Mouse (Mus musculus): ENCODE measurements at regions not wholly inside any gene's neighbourhood (a gene's known extent, or its start where the extent isn't known, plus 50 kb on each side); places are given as distances from the start of the nearest gene placed in this dataset.

DNA sequence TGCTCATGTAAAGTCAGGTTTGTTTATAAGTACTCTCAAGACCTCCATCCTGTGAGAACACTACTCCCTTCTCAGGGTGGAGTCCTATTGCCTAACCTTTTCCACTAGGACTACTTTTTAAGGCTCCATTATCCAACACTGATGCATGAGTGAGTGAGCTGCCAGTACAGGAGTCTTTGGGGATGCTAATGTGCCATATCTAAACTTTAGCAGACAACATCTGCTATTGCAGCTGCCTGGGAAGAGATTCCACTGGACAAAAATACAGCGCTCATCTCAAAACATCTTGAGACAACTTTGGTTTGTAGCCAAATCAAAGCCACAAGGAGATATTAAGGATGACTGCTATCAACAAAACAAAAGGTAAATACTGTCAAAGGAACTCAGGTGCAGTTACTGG, 52.3 kb upstream of the Gm10985 start:
- H3K9ac ChIP-seq (ENCODE audit: low read depth, low read length) = no peak overlapping the region
- no peaks in the 10 kb centered on the region for H3K36me3 ChIP-seq (ENCODE audit: control insufficient read depth, insufficient read depth, low read length)
- no peaks in the 10 kb centered on the region for H3K4me1 ChIP-seq (ENCODE audit: control insufficient read depth, insufficient read depth, low read length)
- H3K79me2 ChIP-seq (ENCODE audit: control insufficient read depth, insufficient read depth, low read length) = no peaks in the 10 kb centered on the region
- 96% methylated on average over 1 of the region's 1 CpGs for WGBS
- H3K27ac ChIP-seq (replicated peaks; ENCODE audit: insufficient read depth, low read depth, low read length) = no peak overlapping the region
- H3K4me3 ChIP-seq (ENCODE audit: insufficient read depth, low read depth, low read length) = no peak overlapping the region
- no peak for TF ChIP-seq POLR2A (IDR thresholded peaks at IDR 0.05; ENCODE audit: extremely low read depth, insufficient read depth, low read length)
- no peak for TF ChIP-seq CTCF (IDR thresholded peaks at IDR 0.05; ENCODE audit: low read depth, low read length)
- no peaks in the 10 kb centered on the region for H3K27me3 ChIP-seq (ENCODE audit: control insufficient read depth, insufficient read depth, low read length)
- no peak for DNase-seq (ENCODE audit: extremely low read depth, low read depth, low spot score)

DNA sequence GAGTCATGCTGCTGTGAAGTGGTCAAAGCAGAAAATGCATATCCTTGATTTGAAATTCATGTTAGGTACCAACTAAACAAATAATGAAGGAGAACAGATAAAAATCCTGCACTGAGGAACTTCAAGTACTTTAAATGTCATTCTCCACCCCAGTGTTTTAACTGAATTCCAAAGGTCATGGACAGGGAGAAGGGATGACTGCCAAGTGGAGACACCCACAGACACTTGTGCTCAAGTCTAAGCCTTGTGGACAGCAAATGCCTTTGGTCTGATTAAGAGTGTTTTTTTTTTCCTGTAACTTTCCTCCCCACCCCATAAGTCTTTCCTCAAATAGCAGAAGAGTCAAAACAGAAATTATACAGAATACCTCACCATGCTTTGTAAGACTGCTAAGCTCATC, 55.2 kb upstream of the Gm10985 start:
- Histone ChIP-seq H3K27me3 (ENCODE audit: control insufficient read depth, insufficient read depth, low read length) (no peaks in the 10 kb centered on the region), H3K36me3 (ENCODE audit: control insufficient read depth, insufficient read depth, low read length) (no peaks in the 10 kb centered on the region), H3K4me1 (ENCODE audit: control insufficient read depth, insufficient read depth, low read length) (no peaks in the 10 kb centered on the region), H3K9ac (ENCODE audit: low read depth, low read length) (no peak overlapping the region), H3K4me3 (ENCODE audit: insufficient read depth, low read depth, low read length) (no peak overlapping the region), H3K27ac (replicated peaks; ENCODE audit: insufficient read depth, low read depth, low read length) (no peak overlapping the region), H3K79me2 (ENCODE audit: control insufficient read depth, insufficient read depth, low read length) (no peaks in the 10 kb centered on the region)
- DNase-seq (ENCODE audit: extremely low read depth, low read depth, low spot score) = peak; percentile 6
- TF ChIP-seq POLR2A (IDR thresholded peaks at IDR 0.05; ENCODE audit: extremely low read depth, insufficient read depth, low read length) (no peak), CTCF (IDR thresholded peaks at IDR 0.05; ENCODE audit: low read depth, low read length) (no peak)

DNA sequence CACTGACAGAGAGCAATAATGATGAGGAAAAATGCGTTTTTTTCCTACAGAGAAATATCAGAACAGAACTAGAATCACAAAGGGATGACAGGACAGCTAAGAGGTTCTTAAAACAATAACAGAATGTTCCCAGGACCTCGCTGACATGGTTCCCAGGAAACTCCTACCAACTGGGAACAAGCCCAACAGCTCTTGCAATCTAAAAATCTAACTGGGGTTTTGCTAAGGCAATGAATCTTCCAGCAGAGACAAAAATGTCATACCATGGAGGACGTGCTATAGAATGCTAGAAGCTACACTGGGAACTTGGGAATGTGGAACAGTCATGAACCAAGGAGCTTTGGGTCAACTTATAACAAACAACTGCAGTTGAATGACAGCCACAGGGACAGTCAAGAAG, 59.7 kb upstream of the Gm10985 start:
- no peak for TF ChIP-seq CTCF (IDR thresholded peaks at IDR 0.05; ENCODE audit: low read depth, low read length)
- no peak for TF ChIP-seq POLR2A (IDR thresholded peaks at IDR 0.05; ENCODE audit: extremely low read depth, insufficient read depth, low read length)
- 76% methylated on average over 3 of the region's 3 CpGs for WGBS
- Histone ChIP-seq H3K4me3 (ENCODE audit: insufficient read depth, low read depth, low read length) (no peak overlapping the region), H3K36me3 (ENCODE audit: control insufficient read depth, insufficient read depth, low read length) (no peaks in the 10 kb centered on the region), H3K9ac (ENCODE audit: low read depth, low read length) (no peak overlapping the region), H3K27ac (replicated peaks; ENCODE audit: insufficient read depth, low read depth, low read length) (no peak overlapping the region), H3K27me3 (ENCODE audit: control insufficient read depth, insufficient read depth, low read length) (no peaks in the 10 kb centered on the region), H3K4me1 (ENCODE audit: control insufficient read depth, insufficient read depth, low read length) (no peaks in the 10 kb centered on the region), H3K79me2 (ENCODE audit: control insufficient read depth, insufficient read depth, low read length) (no peaks in the 10 kb centered on the region)
- DNase-seq (ENCODE audit: extremely low read depth, low read depth, low spot score) = no peak

DNA sequence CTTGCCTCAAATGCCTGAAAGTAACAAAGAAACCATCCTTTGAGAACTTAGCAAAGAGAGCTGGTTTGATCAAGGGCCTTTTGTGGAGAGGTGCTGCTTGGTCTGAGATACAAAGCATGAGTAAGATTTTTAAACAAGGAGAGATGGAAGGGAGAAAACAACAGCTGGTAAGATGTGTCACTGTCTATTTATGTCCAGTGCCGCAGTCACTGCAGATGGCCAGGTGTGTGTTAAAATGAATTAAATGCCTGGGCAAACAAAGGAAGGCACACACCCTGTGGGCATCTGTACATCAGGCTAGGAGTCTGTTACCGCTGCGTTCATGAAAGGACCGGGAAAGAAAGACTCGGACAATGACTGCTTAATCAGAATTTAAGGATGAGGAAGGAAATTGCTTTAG, 68.2 kb upstream of the Gm10985 start:
- Histone ChIP-seq H3K4me1 (ENCODE audit: control insufficient read depth, insufficient read depth, low read length) (no peaks in the 10 kb centered on the region), H3K79me2 (ENCODE audit: control insufficient read depth, insufficient read depth, low read length) (no peaks in the 10 kb centered on the region), H3K9ac (ENCODE audit: low read depth, low read length) (no peak overlapping the region), H3K27me3 (ENCODE audit: control insufficient read depth, insufficient read depth, low read length) (no peaks in the 10 kb centered on the region), H3K4me3 (ENCODE audit: insufficient read depth, low read depth, low read length) (no peak overlapping the region), H3K36me3 (ENCODE audit: control insufficient read depth, insufficient read depth, low read length) (no peaks in the 10 kb centered on the region), H3K27ac (replicated peaks; ENCODE audit: insufficient read depth, low read depth, low read length) (no peak overlapping the region)
- no peak for TF ChIP-seq CTCF (IDR thresholded peaks at IDR 0.05; ENCODE audit: low read depth, low read length)
- no peak for DNase-seq (ENCODE audit: extremely low read depth, low read depth, low spot score)
- WGBS = 85% methylated on average over 5 of the region's 5 CpGs

DNA sequence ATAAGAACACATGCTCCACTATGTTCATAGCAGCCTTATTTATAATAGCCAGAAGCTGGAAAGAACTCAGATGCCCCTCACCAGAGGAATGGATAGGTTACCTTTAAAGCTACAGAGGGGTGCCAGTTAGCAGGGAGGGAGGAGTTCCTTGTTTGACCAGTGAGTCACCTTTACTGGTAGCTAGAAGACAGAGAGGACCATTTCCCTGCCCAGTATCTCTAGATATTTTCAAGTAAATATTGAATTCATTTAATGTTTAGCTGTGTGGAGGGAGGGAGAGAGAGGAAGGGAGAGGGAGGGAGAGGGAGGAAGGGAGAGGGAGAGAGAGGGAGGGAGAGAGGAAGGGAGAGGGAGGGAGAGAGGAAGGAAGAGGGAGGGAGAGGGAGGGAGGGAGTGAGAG, 77.3 kb upstream of the Gm10985 start:
- H3K79me2 ChIP-seq (ENCODE audit: control insufficient read depth, insufficient read depth, low read length) = no peaks in the 10 kb centered on the region
- TF ChIP-seq CTCF (IDR thresholded peaks at IDR 0.05; ENCODE audit: low read depth, low read length) (no peak), POLR2A (IDR thresholded peaks at IDR 0.05; ENCODE audit: extremely low read depth, insufficient read depth, low read length) (no peak)
- H3K36me3 ChIP-seq (ENCODE audit: control insufficient read depth, insufficient read depth, low read length) = no peaks in the 10 kb centered on the region
- no peak overlapping the region for H3K9ac ChIP-seq (ENCODE audit: low read depth, low read length)
- H3K27me3 ChIP-seq (ENCODE audit: control insufficient read depth, insufficient read depth, low read length) = no peaks in the 10 kb centered on the region
- no peak overlapping the region for H3K27ac ChIP-seq (replicated peaks; ENCODE audit: insufficient read depth, low read depth, low read length)
- H3K4me3 ChIP-seq (ENCODE audit: insufficient read depth, low read depth, low read length) = no peak overlapping the region
- H3K4me1 ChIP-seq (ENCODE audit: control insufficient read depth, insufficient read depth, low read length) = no peaks in the 10 kb centered on the region
- DNase-seq (ENCODE audit: extremely low read depth, low read depth, low spot score) = no peak

DNA sequence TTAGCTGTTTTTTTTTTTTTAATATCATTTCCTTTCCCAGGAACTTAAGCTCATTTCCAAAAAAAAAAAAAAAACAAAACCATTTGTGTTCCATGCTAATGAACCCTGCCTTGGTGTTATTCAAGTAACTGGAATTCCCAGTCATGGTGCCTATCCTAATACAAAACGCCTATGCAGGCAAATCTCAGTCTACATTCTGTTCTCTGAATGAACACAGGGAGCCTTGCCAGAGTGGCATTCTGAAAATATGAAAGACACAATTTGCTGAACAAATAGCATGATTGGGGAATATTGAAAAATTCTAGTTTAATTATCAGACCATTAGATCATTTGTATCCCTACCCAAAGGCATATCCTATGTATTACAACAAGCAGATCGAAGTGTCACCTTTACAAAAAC, 80.9 kb upstream of the Gm10985 start:
- Histone ChIP-seq H3K79me2 (ENCODE audit: control insufficient read depth, insufficient read depth, low read length) (no peaks in the 10 kb centered on the region), H3K4me1 (ENCODE audit: control insufficient read depth, insufficient read depth, low read length) (no peaks in the 10 kb centered on the region), H3K27ac (replicated peaks; ENCODE audit: insufficient read depth, low read depth, low read length) (no peak overlapping the region), H3K36me3 (ENCODE audit: control insufficient read depth, insufficient read depth, low read length) (no peaks in the 10 kb centered on the region), H3K27me3 (ENCODE audit: control insufficient read depth, insufficient read depth, low read length) (no peaks in the 10 kb centered on the region), H3K4me3 (ENCODE audit: insufficient read depth, low read depth, low read length) (no peak overlapping the region), H3K9ac (ENCODE audit: low read depth, low read length) (no peak overlapping the region)
- DNase-seq (ENCODE audit: extremely low read depth, low read depth, low spot score) = no peak
- 80% methylated on average over 2 of the region's 2 CpGs for WGBS
- TF ChIP-seq CTCF (IDR thresholded peaks at IDR 0.05; ENCODE audit: low read depth, low read length) (no peak), POLR2A (IDR thresholded peaks at IDR 0.05; ENCODE audit: extremely low read depth, insufficient read depth, low read length) (no peak)

Measured in liver, adult 2 months (tissue).